Mouse (Mus musculus) liver, embryonic 16.5 days (tissue): ENCODE data around the gene Nhlrc4. TPM values are rescaled to one million over a fixed set of nuclear protein-coding genes. Genes with fewer than 3 reads are reported as not detected.

ENCODE experiments used
- ATAC-seq: fragments of 200-750 bp; cut with Nextera tagmentation; 2 replicates; pipeline ENCODE4 v1.8.0; 2017; ENCODE audit warnings: low read depth, mild to moderate bottlenecking, moderate number of reproducible peaks, moderate library complexity
- H3K27ac ChIP-seq: fragments of 300-500 bp; sonication (generic); 2 replicates; pipeline ENCODE4 v1.5.1; 2014; ENCODE audit warnings: mild to moderate bottlenecking, low read length
- H3K27me3 ChIP-seq: fragments of 300-500 bp; sonication (generic); 2 replicates; pipeline ENCODE4 v1.6.1; 2014; ENCODE audit warnings: low read depth, low read length, mixed read lengths; ENCODE audit not compliant: control insufficient read depth, insufficient read depth
- H3K36me3 ChIP-seq: fragments of 300-500 bp; sonication (generic); 2 replicates; pipeline ENCODE4 v1.6.1; 2014; ENCODE audit warnings: mild to moderate bottlenecking; ENCODE audit not compliant: control insufficient read depth, insufficient read depth
- H3K4me1 ChIP-seq: fragments of 300-500 bp; sonication (generic); 2 replicates; pipeline ENCODE4 v1.6.1; 2014; ENCODE audit warnings: low read depth, low read length, mixed read lengths; ENCODE audit not compliant: control insufficient read depth
- H3K4me2 ChIP-seq: fragments of 300-500 bp; sonication (generic); 2 replicates; pipeline ENCODE4 v1.6.1; 2014; ENCODE audit warnings: low read depth, low read length, mixed read lengths
- H3K4me3 ChIP-seq: fragments of 300-500 bp; sonication (generic); 2 replicates; pipeline ENCODE4 v1.5.1; 2014; ENCODE audit warnings: low read depth, mild to moderate bottlenecking, low read length
- H3K9ac ChIP-seq: fragments of 300-500 bp; sonication (generic); 2 replicates; pipeline ENCODE4 v1.6.1; 2014; ENCODE audit warnings: low read depth, low read length
- H3K9me3 ChIP-seq: fragments of 300-500 bp; sonication (generic); replicated peaks from 2 replicates; pipeline ENCODE4 v1.6.1; 2016; ENCODE audit warnings: low read length; ENCODE audit not compliant: control insufficient read depth
- WGBS: fragments of 180-500 bp; shearing (Covaris S2); extraction: QIAGEN DNeasy Blood & Tissue Kit; methylation state at CpG from one replicate; pipeline ENCODE4 v1.1.7; 2014; ENCODE audit not compliant: insufficient replicate concordance; 5-methylcytosine and 5-hydroxymethylcytosine counted together
- polyA plus RNA-seq: library from polyadenylated mRNA; unstranded; fragments of >200 nt; fragmentation: Nextera tagmentation; extraction: Ambion mirVana; gene quantifications from 2 replicates; pipeline ENCODE4 v1.2.1, GENCODE M21; 2015

Gene Nhlrc4
- polyA plus RNA-seq, 1 experiment from 2014 or later = 7.8 TPM

GRCm38 (mm10) chr17:25951803-25952623 lies 7.3 kb upstream of the Nhlrc4 start, which contains the start of gene A930017K11Rik:
Gene A930017K11Rik (minus strand): TSS chr17:25952565.
- WGBS = 3% methylated on average over 58 of the region's 58 CpGs
- no peaks in the 10 kb centered on the region for H3K36me3 ChIP-seq
- peaks cover 42% of the 10 kb centered on the region for H3K27me3 ChIP-seq
- H3K4me3 ChIP-seq = peak within 1 kb of the TSS; percentile 52
- H3K9me3 ChIP-seq = no peaks in the 10 kb centered on the region
- no peak for ATAC-seq
- no peak within 1 kb of the TSS for H3K27ac ChIP-seq
- H3K9ac ChIP-seq = peak within 1 kb of the TSS; percentile 24; the same call in 1 of the 2 replicates
- H3K4me2 ChIP-seq = peak within 1 kb of the TSS; percentile 74
- peaks cover 33% of the 10 kb centered on the region for H3K4me1 ChIP-seq

GRCm38 (mm10) chr17:25951225-25951802 lies 6.6 kb upstream of the Nhlrc4 start:
- Histone ChIP-seq H3K27ac (no peak overlapping the region), H3K9ac (0 out of 2 replicates have a peak overlapping the region, but pooled peaks have one; percentile 8), H3K9me3 (no peaks in the 10 kb centered on the region), H3K4me3 (peak overlapping the region; percentile 52), H3K4me2 (peak overlapping the region; percentile 74), H3K27me3 (peaks cover 42% of the 10 kb centered on the region), H3K36me3 (no peaks in the 10 kb centered on the region), H3K4me1 (peaks cover 40% of the 10 kb centered on the region)
- WGBS = under 1% methylated on average over 33 of the region's 33 CpGs
- ATAC-seq = no peak

- no peak overlapping the region for H3K27ac ChIP-seq
- WGBS = 0% methylated on average over 2 of the region's 3 CpGs
- H3K9ac ChIP-seq = no peak overlapping the region
- H3K9me3 ChIP-seq = no peaks in the 10 kb centered on the region
- peaks cover 46% of the 10 kb centered on the region for H3K4me1 ChIP-seq
- no peaks in the 10 kb centered on the region for H3K36me3 ChIP-seq
- H3K4me3 ChIP-seq = no peak overlapping the region
- H3K4me2 ChIP-seq = peak overlapping the region; percentile 74; the same call in 1 of the 2 replicates
- no peak; the same call in 1 of the 2 replicates for ATAC-seq
- H3K27me3 ChIP-seq = peaks cover 42% of the 10 kb centered on the region
These were observed 5.9 kb upstream of the Nhlrc4 start for GRCm38 (mm10) chr17:25950706-25951105.

GRCm38 (mm10) chr17:25949981-25950380 lies 5.2 kb upstream of the Nhlrc4 start:
- WGBS = 71% methylated on average over 5 of the region's 5 CpGs
- Histone ChIP-seq H3K27ac (no peak overlapping the region), H3K27me3 (peaks cover 42% of the 10 kb centered on the region), H3K4me1 (peaks cover 53% of the 10 kb centered on the region), H3K4me2 (no peak overlapping the region), H3K9me3 (no peaks in the 10 kb centered on the region), H3K36me3 (no peaks in the 10 kb centered on the region), H3K9ac (no peak overlapping the region), H3K4me3 (no peak overlapping the region)
- ATAC-seq = no peak

GRCm38 (mm10) chr17:25948051-25948450 lies 3.3 kb upstream of the Nhlrc4 start:
- H3K4me2 ChIP-seq = peak overlapping the region; percentile 30
- H3K27ac ChIP-seq = peak overlapping the region; percentile 99
- H3K4me1 ChIP-seq = peaks cover 71% of the 10 kb centered on the region
- H3K36me3 ChIP-seq = no peaks in the 10 kb centered on the region
- no peaks in the 10 kb centered on the region for H3K9me3 ChIP-seq
- H3K27me3 ChIP-seq = peaks cover 36% of the 10 kb centered on the region
- no peak for ATAC-seq
- no peak overlapping the region for H3K4me3 ChIP-seq
- WGBS = 66% methylated on average over 8 of the region's 8 CpGs
- H3K9ac ChIP-seq = peak overlapping the region; percentile 66

GRCm38 (mm10) chr17:25947576-25947975 lies 2.8 kb upstream of the Nhlrc4 start:
- no peak for ATAC-seq
- H3K4me2 ChIP-seq = peak overlapping the region; percentile 30
- H3K9me3 ChIP-seq = no peaks in the 10 kb centered on the region
- peaks cover 72% of the 10 kb centered on the region for H3K4me1 ChIP-seq
- 43% methylated on average over 4 of the region's 4 CpGs for WGBS
- no peaks in the 10 kb centered on the region for H3K36me3 ChIP-seq
- H3K4me3 ChIP-seq = no peak overlapping the region
- peak overlapping the region; percentile 66 for H3K9ac ChIP-seq
- peak overlapping the region; percentile 99 for H3K27ac ChIP-seq
- peaks cover 31% of the 10 kb centered on the region for H3K27me3 ChIP-seq

GRCm38 (mm10) chr17:25946891-25947290 lies 2.1 kb upstream of the Nhlrc4 start:
- peak overlapping the region; percentile 66 for H3K9ac ChIP-seq
- WGBS = 86% methylated on average over 8 of the region's 8 CpGs
- H3K36me3 ChIP-seq = no peaks in the 10 kb centered on the region
- peak overlapping the region; percentile 54 for H3K4me2 ChIP-seq
- peaks cover 68% of the 10 kb centered on the region for H3K4me1 ChIP-seq
- peak overlapping the region; percentile 9 for H3K4me3 ChIP-seq
- peaks cover 24% of the 10 kb centered on the region for H3K27me3 ChIP-seq
- no peaks in the 10 kb centered on the region for H3K9me3 ChIP-seq
- no peak for ATAC-seq
- H3K27ac ChIP-seq = peak overlapping the region; percentile 99

GRCm38 (mm10) chr17:25946349-25946748 lies 1.6 kb upstream of the Nhlrc4 start:
- peak; percentile 20 for ATAC-seq
- Histone ChIP-seq H3K9ac (peak overlapping the region; percentile 66), H3K4me2 (peak overlapping the region; percentile 54), H3K27me3 (peaks cover 19% of the 10 kb centered on the region), H3K9me3 (no peaks in the 10 kb centered on the region), H3K4me3 (peak overlapping the region; percentile 9), H3K4me1 (peaks cover 63% of the 10 kb centered on the region), H3K36me3 (no peaks in the 10 kb centered on the region), H3K27ac (peak overlapping the region; percentile 99)
- 38% methylated on average over 7 of the region's 7 CpGs for WGBS
